Mouse (Mus musculus) brain, embryonic 14.5 days (tissue): ENCODE data around the gene Rhbdl3.
A peak's percentile ranks its signal among the peaks of the same experiment; 100 is the strongest.

Experiments used
- CTCF ChIP-seq: fragments of 200-500 bp; IDR thresholded peaks from 2 replicates; pipeline ENCODE4 v1.5.1; 2012; ENCODE audit warnings: inconsistent platforms, mild to moderate bottlenecking, moderate library complexity, borderline replicate concordance; ENCODE audit not compliant: insufficient read depth, insufficient read length; ENCODE audit errors: extremely low read depth
- POLR2A ChIP-seq: fragments of 200-500 bp; IDR thresholded peaks from 2 replicates; pipeline ENCODE4 v1.6.1; 2012; ENCODE audit warnings: mild to moderate bottlenecking, inconsistent platforms, borderline replicate concordance; ENCODE audit not compliant: poor library complexity, insufficient read depth, insufficient read length, severe bottlenecking; ENCODE audit errors: extremely low read depth

- peak; percentile 95 for TF ChIP-seq CTCF
- no peak for TF ChIP-seq POLR2A
Observed at GRCm38 (mm10) chr11:80351832-80352430, 51.2 kb downstream of the Rhbdl3 start.
